Mouse (Mus musculus) midbrain, embryonic 11.5 days (tissue): Measurements from ENCODE around the gene Exoc3l4. TPM values are rescaled to one million over a fixed set of nuclear protein-coding genes. Genes with fewer than 3 reads are reported as not detected.

Experiments
- ATAC-seq: fragments of 200-750 bp; cut with Nextera tagmentation; 2 replicates; pipeline ENCODE4 v1.8.0; 2017; ENCODE audit warnings: moderate TSS enrichment, moderate library complexity; ENCODE audit not compliant: low FRiP score
- DNase-seq: peaks from one replicate; pipeline ENCODE4 v3.0.0; 2015; ENCODE audit warnings: low spot score; ENCODE audit errors: missing footprints
- H3K27ac ChIP-seq: fragments of 300-500 bp; sonication (generic); 2 replicates; pipeline ENCODE4 v1.5.1; 2014; ENCODE audit warnings: low read depth, low read length
- H3K27me3 ChIP-seq: fragments of 300-500 bp; sonication (generic); 2 replicates; pipeline ENCODE4 v1.6.1; 2014; ENCODE audit warnings: mild to moderate bottlenecking, low read length, moderate library complexity, mixed read lengths; ENCODE audit not compliant: control insufficient read depth, insufficient read depth
- H3K36me3 ChIP-seq: fragments of 300-500 bp; sonication (generic); 2 replicates; pipeline ENCODE4 v1.6.1; 2014; ENCODE audit warnings: mild to moderate bottlenecking, low read length, moderate library complexity, mixed read lengths; ENCODE audit not compliant: control insufficient read depth, insufficient read depth
- H3K4me1 ChIP-seq: fragments of 300-500 bp; sonication (generic); 2 replicates; pipeline ENCODE4 v1.6.1; 2014; ENCODE audit warnings: low read length; ENCODE audit not compliant: control insufficient read depth, insufficient read depth
- H3K4me2 ChIP-seq: fragments of 300-500 bp; sonication (generic); 2 replicates; pipeline ENCODE4 v1.6.1; 2014; ENCODE audit warnings: mild to moderate bottlenecking, moderate library complexity
- H3K4me3 ChIP-seq: fragments of 300-500 bp; sonication (generic); 2 replicates; pipeline ENCODE4 v1.5.1; 2014; ENCODE audit warnings: low read depth, low read length
- H3K9ac ChIP-seq: fragments of 300-500 bp; sonication (generic); 2 replicates; pipeline ENCODE4 v1.6.1; 2014; ENCODE audit warnings: low read length
- H3K9me3 ChIP-seq: fragments of 300-500 bp; sonication (generic); 2 replicates; pipeline ENCODE4 v1.6.1; 2016; ENCODE audit warnings: low read length; ENCODE audit not compliant: control insufficient read depth
- WGBS: fragments of 180-500 bp; shearing (Covaris S2); extraction: QIAGEN DNeasy Blood & Tissue Kit; methylation state at CpG from one replicate; pipeline ENCODE4 v1.1.7; 2014; 5-methylcytosine and 5-hydroxymethylcytosine counted together
- polyA plus RNA-seq: library from polyadenylated mRNA; unstranded; fragments of >200 nt; fragmentation: Nextera tagmentation; extraction: Ambion mirVana; gene quantifications from 2 replicates; pipeline ENCODE4 v1.2.1, GENCODE M21; 2014

Exoc3l4 gene
- polyA plus RNA-seq, 1 experiment from 2014 or later = 2.9 TPM

GRCm38 (mm10) chr12:111469507-111469906, 52.7 kb downstream of the Exoc3l4 start:
- Histone ChIP-seq H3K36me3 (no peaks in the 10 kb centered on the region), H3K9ac (no peak overlapping the region), H3K27me3 (no peaks in the 10 kb centered on the region), H3K4me1 (no peaks in the 10 kb centered on the region), H3K4me3 (no peak overlapping the region), H3K9me3 (no peaks in the 10 kb centered on the region), H3K27ac (no peak overlapping the region), H3K4me2 (no peak overlapping the region)
- peak; percentile 57; the same call in 1 of the 2 replicates for ATAC-seq
- peak; percentile 88 for DNase-seq
- WGBS = 7% methylated on average over 8 of the region's 8 CpGs

GRCm38 (mm10) chr12:111471119-111471518, 54.3 kb downstream of the Exoc3l4 start:
- no peak for ATAC-seq
- DNase-seq = no peak
- no peaks in the 10 kb centered on the region for H3K27me3 ChIP-seq
- H3K4me1 ChIP-seq = no peaks in the 10 kb centered on the region
- no peak overlapping the region for H3K4me3 ChIP-seq
- no peak overlapping the region for H3K9ac ChIP-seq
- H3K36me3 ChIP-seq = no peaks in the 10 kb centered on the region
- H3K27ac ChIP-seq = no peak overlapping the region
- no peak overlapping the region for H3K4me2 ChIP-seq
- no peaks in the 10 kb centered on the region for H3K9me3 ChIP-seq
- WGBS = 69% methylated on average over 1 of the region's 1 CpGs

DNA sequence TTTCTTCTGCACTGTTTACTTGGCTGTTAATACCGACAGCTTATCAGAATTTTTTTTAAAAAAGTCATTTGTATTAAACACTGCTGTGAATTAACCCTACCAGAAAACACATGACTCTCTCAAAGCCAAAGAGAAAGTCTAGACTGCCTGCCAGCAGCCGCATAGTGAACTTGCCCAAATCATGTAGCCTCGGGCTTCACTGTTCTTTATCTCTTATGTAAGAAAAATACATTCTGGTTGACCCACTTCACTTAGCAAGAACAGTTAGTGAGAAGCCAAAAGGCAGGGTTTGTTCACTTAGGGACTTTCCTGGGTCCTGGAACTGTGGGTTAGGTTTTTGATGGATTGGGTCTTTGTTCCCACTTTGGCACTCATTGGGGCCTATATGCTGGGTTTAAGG, 54.9 kb downstream of the Exoc3l4 start:
- H3K27ac ChIP-seq = no peak overlapping the region
- no peak overlapping the region for H3K4me3 ChIP-seq
- no peak for ATAC-seq
- H3K27me3 ChIP-seq = no peaks in the 10 kb centered on the region
- no peaks in the 10 kb centered on the region for H3K4me1 ChIP-seq
- H3K4me2 ChIP-seq = no peak overlapping the region
- 89% methylated on average over 3 of the region's 3 CpGs for WGBS
- no peaks in the 10 kb centered on the region for H3K9me3 ChIP-seq
- H3K9ac ChIP-seq = no peak overlapping the region
- H3K36me3 ChIP-seq = no peaks in the 10 kb centered on the region
- DNase-seq = no peak

- ATAC-seq (no peak), DNase-seq (no peak)
- H3K9me3 ChIP-seq = no peaks in the 10 kb centered on the region
- H3K9ac ChIP-seq = no peak overlapping the region
- no peak overlapping the region for H3K4me2 ChIP-seq
- H3K4me3 ChIP-seq = no peak overlapping the region
- H3K27me3 ChIP-seq = no peaks in the 10 kb centered on the region
- H3K27ac ChIP-seq = no peak overlapping the region
- WGBS = 72% methylated on average over 5 of the region's 5 CpGs
- H3K4me1 ChIP-seq = no peaks in the 10 kb centered on the region
- H3K36me3 ChIP-seq = no peaks in the 10 kb centered on the region
These were observed 56.1 kb downstream of the Exoc3l4 start for GRCm38 (mm10) chr12:111472886-111473285.

DNA sequence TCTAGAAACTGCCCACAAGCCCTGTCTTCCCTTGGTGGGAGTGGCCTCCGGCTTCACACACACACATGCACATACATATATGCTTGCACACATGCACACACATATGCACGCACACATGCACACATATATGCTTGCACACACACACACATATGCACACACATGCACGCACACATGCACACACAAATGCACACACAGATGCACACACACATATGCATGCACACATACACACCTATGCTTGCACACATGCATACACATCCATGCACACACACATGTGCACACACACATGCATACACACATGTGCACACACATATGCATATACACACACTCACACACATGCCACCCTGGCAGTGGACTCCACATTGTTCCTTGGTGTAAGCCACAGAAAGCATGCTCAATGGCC, 57.6 kb downstream of the Exoc3l4 start:
- Histone ChIP-seq H3K27ac (no peak overlapping the region), H3K4me2 (no peak overlapping the region), H3K9me3 (no peaks in the 10 kb centered on the region), H3K36me3 (no peaks in the 10 kb centered on the region), H3K4me3 (no peak overlapping the region), H3K9ac (no peak overlapping the region), H3K27me3 (no peaks in the 10 kb centered on the region), H3K4me1 (no peaks in the 10 kb centered on the region)
- no peak for ATAC-seq
- WGBS = 93% methylated on average over 3 of the region's 3 CpGs
- DNase-seq = no peak

DNA sequence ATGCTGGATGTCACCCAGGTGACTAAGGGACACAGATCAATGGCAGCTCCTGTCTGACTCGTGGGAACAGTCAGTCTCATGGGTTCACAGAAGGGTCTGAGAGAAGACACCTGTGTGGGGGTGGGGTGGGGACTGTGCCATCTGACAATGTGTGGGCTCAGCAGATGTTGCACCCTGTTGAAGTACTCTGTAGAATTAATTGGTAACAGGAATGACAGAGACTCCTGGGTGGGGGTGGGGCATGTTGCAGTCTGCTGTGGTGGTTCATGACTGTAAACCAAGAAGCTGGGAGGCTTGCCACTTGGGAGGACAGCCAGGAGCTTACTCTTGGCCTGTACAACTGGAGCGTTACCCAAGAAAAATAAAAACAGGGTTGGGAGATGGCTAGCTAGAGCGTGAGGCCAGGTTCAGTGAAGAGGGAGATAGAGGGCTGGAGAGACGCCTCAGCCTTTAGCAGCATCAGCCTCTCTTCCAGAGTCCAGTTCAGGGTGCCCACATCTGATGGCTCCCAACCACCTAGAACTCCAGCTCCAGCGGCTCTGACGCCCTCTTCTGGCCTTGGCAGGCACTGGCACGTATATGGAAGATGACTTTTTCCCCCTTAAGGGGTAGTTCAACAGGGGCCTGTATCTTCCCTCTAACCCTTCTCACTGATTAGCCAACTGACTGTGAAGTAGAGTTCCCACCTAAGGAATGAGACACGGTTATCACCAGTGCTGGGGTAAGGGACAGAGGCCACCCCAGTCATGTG, 58.3 kb downstream of the Exoc3l4 start:
- no peaks in the 10 kb centered on the region for H3K4me1 ChIP-seq
- H3K36me3 ChIP-seq = no peaks in the 10 kb centered on the region
- H3K4me2 ChIP-seq = no peak overlapping the region
- DNase-seq (no peak), ATAC-seq (no peak)
- no peaks in the 10 kb centered on the region for H3K9me3 ChIP-seq
- no peak overlapping the region for H3K27ac ChIP-seq
- H3K9ac ChIP-seq = no peak overlapping the region
- no peak overlapping the region for H3K4me3 ChIP-seq
- H3K27me3 ChIP-seq = no peaks in the 10 kb centered on the region
- WGBS = 62% methylated on average over 8 of the region's 8 CpGs

GRCm38 (mm10) chr12:111478924-111479323, 62.1 kb downstream of the Exoc3l4 start:
- 73% methylated on average over 5 of the region's 5 CpGs for WGBS
- Histone ChIP-seq H3K27ac (no peak overlapping the region), H3K4me1 (no peaks in the 10 kb centered on the region), H3K4me2 (no peak overlapping the region), H3K9ac (no peak overlapping the region), H3K4me3 (no peak overlapping the region), H3K36me3 (no peaks in the 10 kb centered on the region), H3K9me3 (no peaks in the 10 kb centered on the region), H3K27me3 (no peaks in the 10 kb centered on the region)
- DNase-seq (no peak), ATAC-seq (no peak)

DNA sequence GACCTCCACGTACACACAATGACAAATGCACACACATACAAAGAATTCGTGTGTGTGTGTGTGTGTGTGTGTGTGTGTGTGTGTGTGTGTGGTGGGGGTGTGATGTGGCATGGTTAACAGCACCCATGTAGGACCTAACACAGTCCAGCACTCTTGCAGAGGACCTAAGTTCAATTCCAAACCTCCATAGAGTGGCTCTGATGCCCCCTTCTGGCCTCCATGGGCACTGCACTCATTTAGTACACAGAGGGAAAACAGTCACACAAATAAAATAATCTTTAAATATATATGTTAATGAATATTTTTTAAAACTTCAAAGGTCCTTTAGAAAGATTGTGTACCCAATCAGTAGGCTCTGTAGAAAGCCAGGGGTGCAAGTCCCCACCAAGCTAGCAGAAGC, 63.1 kb downstream of the Exoc3l4 start:
- peaks cover 9% of the 10 kb centered on the region for H3K27me3 ChIP-seq
- H3K4me3 ChIP-seq = no peak overlapping the region
- no peaks in the 10 kb centered on the region for H3K9me3 ChIP-seq
- no peak overlapping the region for H3K9ac ChIP-seq
- H3K4me2 ChIP-seq = no peak overlapping the region
- no peak for ATAC-seq
- H3K4me1 ChIP-seq = peaks cover under 1% of the 10 kb centered on the region; the same call in 1 of the 2 replicates
- H3K27ac ChIP-seq = no peak overlapping the region
- DNase-seq = peak; percentile 91
- no peaks in the 10 kb centered on the region for H3K36me3 ChIP-seq
- WGBS = 75% methylated on average over 2 of the region's 2 CpGs
